Mouse (Mus musculus): Measurements from ENCODE around the gene Alpl. TPM values are rescaled to one million over a fixed set of nuclear protein-coding genes. Genes with fewer than 3 reads are reported as not detected.
A peak's percentile ranks its signal among the peaks of the same experiment; 100 is the strongest.

Alpl gene
- total RNA-seq, 2 experiments from 2014 or later, result 5.1 to 8.5 TPM

GRCm38 (mm10) chr4:137700960-137701359, 95.2 kb downstream of the Alpl start:
- H3K4me3 ChIP-seq, result no peak overlapping the region
- H3K27ac ChIP-seq, result no peak overlapping the region
- intact Hi-C loops (cut with DNase I), result no loop called here
- no peak for TF ChIP-seq CTCF (IDR thresholded peaks at IDR 0.05)
- DNase-seq (ENCODE audit: extremely low spot score in 1 of 2, low spot score in 2 of 2), result no peak

DNA sequence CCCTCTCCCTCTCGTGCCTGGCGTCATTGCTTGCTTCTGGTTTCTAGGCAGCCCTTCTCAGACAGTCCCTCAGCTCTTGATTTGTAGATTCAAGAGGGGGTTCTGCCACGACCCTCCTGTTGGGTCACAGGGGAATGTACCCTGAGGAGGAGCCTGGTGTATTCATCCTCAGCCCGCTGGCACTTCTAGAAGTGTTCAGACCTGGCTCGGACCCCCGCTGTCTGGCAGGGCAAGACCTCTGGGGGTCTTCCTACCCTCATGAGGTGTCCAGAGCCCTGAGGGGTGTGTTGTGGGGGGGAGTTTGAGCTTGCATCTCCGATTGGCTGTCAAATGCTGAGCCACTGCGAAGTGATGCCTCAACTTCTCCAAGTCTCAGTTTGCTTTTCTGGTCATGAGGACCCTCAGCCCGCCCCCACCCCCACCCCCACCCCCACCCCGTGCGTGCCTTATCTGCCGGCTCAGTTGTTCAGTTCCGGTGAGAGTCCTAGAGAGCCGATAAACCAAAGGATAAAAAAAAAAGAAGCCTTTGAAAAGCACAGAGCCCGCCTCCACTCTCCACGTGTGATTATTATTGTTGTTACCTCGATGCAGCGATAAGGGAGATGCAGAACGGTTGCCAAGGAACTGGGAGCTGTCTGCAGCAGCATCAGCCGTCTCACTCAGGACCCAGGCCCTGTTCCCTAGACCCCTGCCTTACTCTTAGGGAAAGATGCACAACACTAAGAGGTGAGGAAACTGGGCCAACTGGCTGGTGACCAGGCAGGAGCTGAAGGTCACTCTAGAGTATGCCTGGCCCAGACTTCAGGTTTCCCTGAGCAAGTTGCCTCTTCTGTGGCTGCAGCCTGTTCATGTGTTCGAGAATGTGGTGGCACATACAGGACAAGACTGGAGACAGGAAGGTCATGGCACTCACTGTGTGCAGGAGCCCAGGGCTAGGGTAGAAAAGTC, 96.6 kb downstream of the Alpl start:
- Histone ChIP-seq H3K4me3 (no peak overlapping the region), H3K27ac (peak overlapping the region; percentile 53; the same call in 1 of the 2 replicates)
- no peak for TF ChIP-seq CTCF (IDR thresholded peaks at IDR 0.05)
- DNase-seq (ENCODE audit: extremely low spot score in 1 of 2, low spot score in 2 of 2), result no peak
- intact Hi-C loops (cut with DNase I), result no loop called here

- DNase-seq (ENCODE audit: extremely low spot score in 1 of 2, low spot score in 2 of 2), result no peak
- peak overlapping the region; percentile 53 for H3K27ac ChIP-seq
- intact Hi-C loops (cut with DNase I), result no loop called here
Measured at GRCm38 (mm10) chr4:137698076-137698985, 97.9 kb downstream of the Alpl start.

DNA sequence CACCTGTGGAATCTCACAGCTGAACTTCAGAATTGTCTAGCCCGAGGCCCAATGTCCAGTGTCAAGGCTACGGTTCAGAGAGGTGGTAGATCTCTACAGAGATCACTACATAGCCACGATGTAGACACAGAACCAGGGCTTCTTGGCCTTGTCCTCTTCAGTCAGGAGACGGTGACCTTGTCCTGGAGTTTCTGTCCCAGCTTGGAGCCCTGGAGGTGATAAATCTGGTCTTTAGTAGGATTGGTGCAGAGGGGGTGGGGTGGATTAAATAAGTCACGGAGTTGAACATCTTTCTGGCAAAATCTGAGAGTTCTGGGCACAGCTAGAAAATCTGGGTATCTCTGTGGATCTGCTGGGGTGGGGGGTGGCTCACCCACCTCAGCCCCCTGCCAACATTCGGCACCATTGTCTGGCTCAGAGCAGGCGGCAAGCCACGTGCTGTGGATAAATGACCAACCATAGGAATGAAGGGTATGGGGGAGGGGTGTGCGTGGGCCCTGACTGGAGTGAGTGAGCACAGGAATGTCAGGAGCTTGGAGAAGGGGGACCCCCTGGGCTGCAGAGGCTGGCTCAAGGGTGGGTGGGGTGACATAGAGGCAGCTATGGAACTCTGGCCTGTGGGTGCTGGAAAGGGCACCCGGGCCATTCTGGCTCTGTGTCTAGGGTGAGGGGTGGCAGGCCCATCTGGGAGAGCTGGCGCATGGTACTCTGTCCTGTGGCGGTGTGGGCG, 98.9 kb downstream of the Alpl start:
- intact Hi-C loops (cut with DNase I), result no loop called here
- TF ChIP-seq CTCF (IDR thresholded peaks at IDR 0.05), result no peak
- DNase-seq (ENCODE audit: extremely low spot score in 1 of 2, low spot score in 2 of 2), result peak in 1 of 2 experiments; percentile 46
- H3K27ac ChIP-seq, result peak overlapping the region; percentile 55
- H3K4me3 ChIP-seq, result no peak overlapping the region

More at GRCm38 (mm10) chr4:137698076-137698985, 97.9 kb downstream of the Alpl start:
- H3K4me3 ChIP-seq, result no peak overlapping the region
- TF ChIP-seq CTCF (IDR thresholded peaks at IDR 0.05), result no peak

GRCm38 (mm10) chr4:137695900-137696299, 100.3 kb downstream of the Alpl start:
- Histone ChIP-seq H3K27ac (peak overlapping the region; percentile 47), H3K4me3 (no peak overlapping the region)
- intact Hi-C loops (cut with DNase I), result no loop called here
- TF ChIP-seq CTCF (IDR thresholded peaks at IDR 0.05), result no peak
- DNase-seq (ENCODE audit: extremely low spot score in 1 of 2, low spot score in 2 of 2), result no peak

- Histone ChIP-seq H3K4me3 (no peak overlapping the region), H3K27ac (peak overlapping the region; percentile 47)
- TF ChIP-seq CTCF (IDR thresholded peaks at IDR 0.05), result no peak
- intact Hi-C loops (cut with DNase I), result no loop called here
- DNase-seq (ENCODE audit: extremely low spot score in 1 of 2, low spot score in 2 of 2), result no peak
Measured at GRCm38 (mm10) chr4:137695300-137695699, 100.9 kb downstream of the Alpl start.

- intact Hi-C loops (cut with DNase I), result no loop called here
- H3K27ac ChIP-seq, result no peak overlapping the region
- TF ChIP-seq CTCF (IDR thresholded peaks at IDR 0.05), result no peak
- H3K4me3 ChIP-seq, result no peak overlapping the region
- peak; percentile 60 to 71 for DNase-seq (ENCODE audit: extremely low spot score in 1 of 2, low spot score in 2 of 2)
Measured at GRCm38 (mm10) chr4:137692107-137692902, 103.9 kb downstream of the Alpl start.

Other genes with a start within 250 kb of the Alpl start
- not detected for gene Ldlrad2, start 221.8 kb downstream of the Alpl start, total RNA-seq (2021)
- 100 to 1,000 TPM; 128 to 144 TPM for gene Usp48, start 202.6 kb downstream of the Alpl start, total RNA-seq (2021)
- 100 to 1,000 TPM; 267 to 315 TPM for gene Rap1gap, start 131.7 kb downstream of the Alpl start, total RNA-seq (2021)
- 10 to 100 TPM; 83.7 to 98.1 TPM for gene Ece1, start 65.9 kb upstream of the Alpl start, total RNA-seq (2021)
- 100 to 1,000 TPM; 179 to 187 TPM for gene Eif4g3, start 196.6 kb upstream of the Alpl start, total RNA-seq (2021)

Measured in left cerebral cortex, adult 2 months (tissue).